Mouse (Mus musculus) c-Kit-positive CD71-positive TER-119-negative erythroid progenitor cells, embryonic 14.5 days (primary cell): ENCODE results near the gene Fmod.
A peak's percentile ranks its signal among the peaks of the same experiment; 100 is the strongest.

Experiments
- DNase-seq: peaks from one replicate; pipeline ENCODE4 v3.0.0-alpha.2; 2013; ENCODE audit warnings: low read depth

Gene Fmod

GRCm38 (mm10) chr1:134037172-134037571 lies at the start of gene Fmod:
Gene Fmod (plus strand): TSS chr1:134037254.
- DNase-seq, result no peak

GRCm38 (mm10) chr1:133988845-133989244 lies 48.2 kb upstream of the Fmod start:
- DNase-seq, result no peak

DNA sequence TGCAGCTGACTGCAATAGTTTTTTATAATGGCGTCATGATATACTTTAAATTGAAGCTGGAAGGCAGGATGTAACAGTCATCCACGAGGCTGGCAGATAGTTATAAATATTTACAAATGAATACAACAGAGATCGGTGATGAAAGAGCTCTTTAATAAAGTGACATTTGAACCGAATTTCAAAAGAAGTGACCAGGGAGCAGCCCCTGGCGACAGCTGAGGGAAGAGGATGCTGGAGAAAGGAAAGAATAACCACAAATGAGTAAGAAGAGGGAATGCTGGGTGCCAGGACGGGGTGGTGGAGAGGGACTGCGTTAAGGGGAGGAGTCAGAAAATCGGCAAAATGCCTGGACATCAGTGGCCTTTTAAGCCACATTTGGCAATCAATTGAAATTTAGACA lies 45.8 kb upstream of the Fmod start:
- no peak for DNase-seq

GRCm38 (mm10) chr1:134005490-134005889 lies 31.6 kb upstream of the Fmod start:
- DNase-seq, result no peak

GRCm38 (mm10) chr1:134006105-134006764 lies 30.8 kb upstream of the Fmod start:
- DNase-seq, result no peak

GRCm38 (mm10) chr1:134024293-134024971 lies 12.6 kb upstream of the Fmod start:
- DNase-seq, result no peak

- no peak for DNase-seq
Observed at GRCm38 (mm10) chr1:134025975-134026374, 11.1 kb upstream of the Fmod start.

DNA sequence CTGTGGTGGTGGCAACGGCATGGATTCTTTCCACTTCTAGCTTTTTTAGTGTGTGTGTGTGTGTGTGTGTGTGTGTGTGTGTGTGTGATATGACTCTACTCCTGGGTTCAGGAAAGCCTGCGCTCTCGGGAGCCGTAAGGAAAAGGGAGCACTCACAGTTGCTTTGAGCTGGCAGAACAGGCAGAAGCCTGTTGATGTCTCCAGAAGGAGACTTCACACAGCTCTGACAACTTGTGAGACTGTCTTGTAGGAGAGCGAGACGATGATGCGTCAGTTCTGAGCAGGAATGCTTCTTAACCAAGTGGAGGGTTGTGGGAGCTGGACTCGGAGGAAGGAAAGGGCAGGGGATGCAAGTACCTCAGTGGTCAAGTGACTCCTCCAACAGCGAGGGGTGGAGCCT lies 10.3 kb upstream of the Fmod start:
- no peak for DNase-seq

- no peak for DNase-seq
Observed at GRCm38 (mm10) chr1:134028161-134028846, 8.8 kb upstream of the Fmod start.

DNA sequence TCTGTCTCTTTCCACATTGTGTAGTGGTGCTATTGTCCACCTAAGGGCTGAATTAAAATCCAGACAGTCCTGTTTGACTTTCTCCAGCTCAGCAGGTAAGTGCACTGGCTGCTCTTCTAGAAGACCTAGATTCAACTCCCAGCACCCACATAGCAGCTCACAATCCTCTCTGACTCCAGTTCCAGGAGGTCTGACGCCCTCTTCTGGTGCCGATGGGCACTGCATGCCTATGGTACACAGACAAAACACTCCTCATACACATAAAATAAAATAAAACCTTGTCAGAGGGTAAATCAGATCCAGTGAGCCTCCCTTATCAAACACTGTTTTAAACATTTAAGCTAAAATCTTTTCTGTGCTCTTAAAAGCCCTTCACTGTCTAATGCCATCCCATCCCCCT lies 562 bp upstream of the Fmod start:
- DNase-seq, result no peak

DNA sequence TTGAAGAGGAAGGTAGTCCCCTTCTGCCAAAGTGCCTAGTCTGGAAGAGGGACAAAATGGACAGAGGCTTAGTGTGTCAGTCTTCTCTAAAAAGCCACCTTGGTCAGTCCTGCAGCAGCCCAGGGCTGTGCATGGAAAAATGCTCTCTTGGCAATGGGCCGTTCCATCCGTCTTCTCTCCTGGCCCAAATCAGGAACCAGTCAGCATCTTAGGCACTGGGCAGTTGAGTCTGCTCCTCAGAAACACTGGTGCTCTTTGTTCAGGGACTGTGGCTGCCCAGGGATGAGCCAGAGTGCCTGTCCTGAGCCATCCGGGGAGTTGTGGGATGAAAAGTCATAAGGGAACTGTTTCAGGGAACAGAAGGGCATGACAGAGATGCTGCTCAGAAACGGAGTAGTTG lies 1.3 kb downstream of the Fmod start:
- DNase-seq, result no peak

GRCm38 (mm10) chr1:134039361-134039760 lies 2.3 kb downstream of the Fmod start:
- no peak for DNase-seq

DNA sequence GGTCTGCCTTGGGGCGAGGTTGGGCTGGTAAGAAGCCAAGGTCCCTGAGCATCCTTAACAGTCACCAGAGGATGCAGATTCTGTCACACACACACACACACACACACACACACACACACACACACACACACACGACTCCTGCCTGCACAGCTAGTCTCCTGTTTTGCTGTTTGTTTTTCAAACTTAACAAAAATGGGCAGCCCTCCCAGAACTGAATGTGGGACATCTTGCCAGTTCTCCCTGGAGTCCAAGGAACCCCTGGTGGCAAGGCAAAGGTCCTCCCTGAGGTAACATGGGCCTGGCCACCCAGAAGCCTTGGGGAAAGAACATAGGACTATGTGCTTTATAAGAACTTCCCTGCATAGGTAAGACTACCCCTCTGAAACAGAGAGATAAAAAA lies 4.8 kb downstream of the Fmod start:
- DNase-seq, result no peak

GRCm38 (mm10) chr1:134042341-134042740 lies 5.3 kb downstream of the Fmod start:
- DNase-seq, result no peak

GRCm38 (mm10) chr1:134044805-134045204 lies 7.8 kb downstream of the Fmod start:
- no peak for DNase-seq

- DNase-seq, result peak; percentile 37
Observed at GRCm38 (mm10) chr1:134045971-134046370, 8.9 kb downstream of the Fmod start.

DNA sequence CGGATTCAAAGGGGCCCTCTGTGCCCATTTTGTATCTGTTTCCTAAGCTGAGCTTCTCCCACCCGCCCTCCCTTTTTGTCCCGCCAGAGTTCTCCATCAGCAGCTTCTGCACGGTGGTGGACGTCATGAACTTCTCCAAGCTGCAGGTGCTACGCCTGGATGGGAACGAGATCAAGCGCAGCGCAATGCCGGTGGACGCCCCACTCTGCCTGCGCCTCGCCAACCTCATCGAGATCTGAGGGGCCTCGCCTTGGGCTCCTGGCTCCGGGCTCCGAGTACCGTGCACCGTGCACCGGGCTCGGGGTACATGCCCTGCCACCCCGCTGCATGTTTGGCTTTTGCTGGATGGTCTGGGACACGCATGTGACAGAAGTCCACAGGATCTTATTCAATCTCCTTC lies 9.3 kb downstream of the Fmod start:
- DNase-seq, result no peak

DNA sequence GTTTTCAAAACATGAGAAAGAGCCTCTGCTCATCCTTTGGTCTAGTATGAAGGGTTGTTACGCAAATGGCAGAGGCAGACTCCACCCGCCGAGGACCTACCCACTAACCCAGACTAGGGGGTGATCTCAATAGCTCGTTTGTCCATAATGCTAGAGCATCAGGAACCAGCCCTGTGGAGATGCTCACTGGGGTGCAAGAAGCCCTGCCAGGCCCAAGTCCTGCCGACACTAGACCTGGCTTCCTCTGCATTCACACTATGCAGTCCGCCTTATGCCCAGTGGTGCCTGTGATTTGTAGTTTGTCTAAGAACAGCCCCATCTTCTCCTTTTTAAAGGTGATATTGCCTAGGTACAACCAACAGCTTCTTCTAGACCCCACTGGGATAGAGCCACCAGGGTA lies 10.4 kb downstream of the Fmod start:
- DNase-seq, result no peak

GRCm38 (mm10) chr1:134048759-134049158 lies 11.7 kb downstream of the Fmod start:
- peak; percentile 66 for DNase-seq

- no peak for DNase-seq
Observed at GRCm38 (mm10) chr1:134049542-134049941, 12.5 kb downstream of the Fmod start.

- DNase-seq, result peak; percentile 71
Observed at GRCm38 (mm10) chr1:134053207-134053606, 16.2 kb downstream of the Fmod start.

- DNase-seq, result no peak
Observed at GRCm38 (mm10) chr1:134055058-134055457, 18.0 kb downstream of the Fmod start.

GRCm38 (mm10) chr1:134055666-134056245 lies 18.7 kb downstream of the Fmod start:
- DNase-seq, result no peak
